Mouse (Mus musculus): ENCODE measurements around the gene Klhdc10.

The Klhdc10 gene

DNA sequence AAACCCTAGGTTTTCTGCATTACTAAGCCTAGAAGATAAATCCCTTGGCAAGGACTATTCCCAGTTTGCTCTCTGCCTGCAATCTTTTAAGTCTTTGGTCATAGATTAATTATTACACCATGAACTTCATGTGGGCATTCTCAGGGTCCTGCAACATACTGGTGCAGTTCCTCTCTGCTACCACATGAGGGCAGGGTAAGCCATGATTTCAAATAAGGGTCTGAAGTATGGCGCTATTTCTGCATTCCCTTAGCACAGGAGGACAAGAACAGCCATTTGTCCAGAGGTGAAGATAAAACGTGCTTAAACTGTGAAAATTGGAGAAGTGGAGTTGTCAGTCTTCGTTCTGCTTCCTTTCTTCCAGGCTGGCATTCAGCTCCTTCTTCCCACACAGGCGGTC lies 1.8 kb downstream of the Klhdc10 start:
- DNase-seq: peak in 1 of 2 experiments; percentile 29

DNA sequence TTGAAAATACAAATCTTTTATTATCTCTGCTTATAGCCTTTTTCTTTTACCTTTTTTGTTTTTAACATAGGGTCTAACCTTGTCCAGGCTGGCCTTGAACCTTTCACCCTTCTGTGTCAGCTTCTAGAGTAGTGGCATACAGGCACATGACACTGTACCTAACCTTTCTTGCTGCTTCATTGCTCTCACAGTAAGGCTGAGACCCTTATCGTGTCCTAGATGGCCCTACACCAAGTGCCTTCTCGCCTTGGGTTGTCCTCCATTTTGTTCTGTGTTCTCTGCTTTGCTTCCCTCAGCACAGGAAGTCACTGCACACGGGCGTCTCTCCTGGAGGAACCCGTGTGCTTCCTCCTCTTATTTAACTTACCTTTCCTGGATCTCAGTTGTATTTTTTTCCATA lies 3.0 kb downstream of the Klhdc10 start:
- no peak for DNase-seq

- DNase-seq: no peak
These were observed 6.6 kb downstream of the Klhdc10 start for GRCm38 (mm10) chr6:30408276-30408675.

GRCm38 (mm10) chr6:30409399-30410093 lies 7.9 kb downstream of the Klhdc10 start:
- DNase-seq: no peak

- no peak for DNase-seq
These were observed 9.6 kb downstream of the Klhdc10 start for GRCm38 (mm10) chr6:30411311-30411710.

GRCm38 (mm10) chr6:30416126-30416525 lies 14.5 kb downstream of the Klhdc10 start:
- DNase-seq: no peak

GRCm38 (mm10) chr6:30416801-30417200 lies 15.1 kb downstream of the Klhdc10 start:
- no peak for DNase-seq

- DNase-seq: no peak
These were observed 31.0 kb downstream of the Klhdc10 start for GRCm38 (mm10) chr6:30432461-30433192.

DNA sequence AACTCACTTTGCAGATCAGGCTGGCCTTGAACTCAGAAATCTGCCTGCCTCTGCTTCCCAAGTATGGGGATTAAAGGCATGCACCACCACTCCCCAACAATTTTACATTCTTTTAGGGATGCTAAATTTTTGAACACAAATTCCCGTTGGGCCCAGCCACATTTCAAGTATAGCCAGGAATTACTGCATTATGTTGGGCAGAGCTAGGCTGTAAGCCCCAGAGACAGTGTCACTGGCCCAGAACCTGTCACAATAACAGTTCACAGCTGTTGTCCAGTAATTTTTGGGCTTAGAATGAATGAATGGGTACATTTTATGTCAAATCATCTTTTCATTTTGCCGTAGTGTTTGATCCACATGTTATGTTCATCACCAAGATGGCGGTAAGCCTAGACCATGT lies 34.8 kb downstream of the Klhdc10 start:
- no peak for DNase-seq

GRCm38 (mm10) chr6:30437054-30437453 lies 35.4 kb downstream of the Klhdc10 start:
- no peak for DNase-seq

GRCm38 (mm10) chr6:30439576-30439975 lies 37.9 kb downstream of the Klhdc10 start:
- no peak for DNase-seq

DNA sequence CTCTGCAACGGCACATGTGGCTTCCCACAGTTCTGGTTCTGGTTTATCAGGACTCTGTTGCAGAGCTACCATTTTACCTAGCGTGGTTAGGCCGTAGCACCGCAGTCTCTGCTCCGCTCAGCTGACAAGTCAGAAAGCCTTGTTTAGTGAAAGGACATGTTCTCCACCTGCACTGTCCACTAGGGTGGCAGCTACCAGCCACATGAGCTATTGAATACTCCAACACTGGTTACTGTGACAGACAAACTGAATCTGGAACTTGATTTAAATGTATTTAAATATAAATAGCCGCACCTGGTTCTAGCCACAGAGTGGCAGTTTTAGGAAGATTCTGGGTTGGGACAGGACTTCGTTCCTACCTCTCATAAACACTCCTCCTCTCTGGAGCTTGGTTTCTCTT lies 55.3 kb downstream of the Klhdc10 start:
- no peak for DNase-seq

- no peak for DNase-seq
These were observed 57.0 kb downstream of the Klhdc10 start for GRCm38 (mm10) chr6:30458626-30459025.

DNA sequence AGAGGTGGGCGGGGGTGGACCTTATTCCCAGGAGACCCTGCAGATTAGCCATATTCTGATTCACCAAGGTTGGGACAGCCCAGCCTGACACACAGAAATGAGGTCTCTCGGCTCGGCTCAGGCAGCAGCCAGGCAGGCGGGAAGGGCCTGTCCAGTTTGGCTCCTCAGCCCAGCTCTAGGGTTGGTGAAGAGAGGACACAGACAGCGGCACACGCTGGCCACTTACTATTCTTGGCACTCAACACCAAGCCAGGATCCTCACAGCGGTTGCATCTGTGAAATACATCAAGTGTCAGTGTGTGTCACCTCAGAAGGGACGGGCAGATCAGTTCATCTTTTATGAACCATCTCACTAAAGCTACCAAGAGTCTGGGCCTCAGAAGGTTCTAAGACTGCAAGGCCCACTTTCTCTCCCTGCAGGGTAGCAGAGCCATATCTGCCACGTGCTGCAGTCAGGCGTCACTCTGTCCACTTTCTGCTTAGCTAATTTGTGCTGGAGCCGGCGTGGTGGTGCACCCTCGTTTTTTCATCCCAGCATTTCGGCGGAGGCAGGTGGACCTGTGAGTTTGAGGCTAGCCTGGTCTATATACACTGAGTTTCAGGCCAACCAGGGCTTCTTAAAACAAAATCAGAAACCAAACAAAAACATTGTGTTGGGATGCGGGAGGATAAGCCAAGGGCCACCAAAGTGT lies 57.5 kb downstream of the Klhdc10 start:
- no peak for DNase-seq

DNA sequence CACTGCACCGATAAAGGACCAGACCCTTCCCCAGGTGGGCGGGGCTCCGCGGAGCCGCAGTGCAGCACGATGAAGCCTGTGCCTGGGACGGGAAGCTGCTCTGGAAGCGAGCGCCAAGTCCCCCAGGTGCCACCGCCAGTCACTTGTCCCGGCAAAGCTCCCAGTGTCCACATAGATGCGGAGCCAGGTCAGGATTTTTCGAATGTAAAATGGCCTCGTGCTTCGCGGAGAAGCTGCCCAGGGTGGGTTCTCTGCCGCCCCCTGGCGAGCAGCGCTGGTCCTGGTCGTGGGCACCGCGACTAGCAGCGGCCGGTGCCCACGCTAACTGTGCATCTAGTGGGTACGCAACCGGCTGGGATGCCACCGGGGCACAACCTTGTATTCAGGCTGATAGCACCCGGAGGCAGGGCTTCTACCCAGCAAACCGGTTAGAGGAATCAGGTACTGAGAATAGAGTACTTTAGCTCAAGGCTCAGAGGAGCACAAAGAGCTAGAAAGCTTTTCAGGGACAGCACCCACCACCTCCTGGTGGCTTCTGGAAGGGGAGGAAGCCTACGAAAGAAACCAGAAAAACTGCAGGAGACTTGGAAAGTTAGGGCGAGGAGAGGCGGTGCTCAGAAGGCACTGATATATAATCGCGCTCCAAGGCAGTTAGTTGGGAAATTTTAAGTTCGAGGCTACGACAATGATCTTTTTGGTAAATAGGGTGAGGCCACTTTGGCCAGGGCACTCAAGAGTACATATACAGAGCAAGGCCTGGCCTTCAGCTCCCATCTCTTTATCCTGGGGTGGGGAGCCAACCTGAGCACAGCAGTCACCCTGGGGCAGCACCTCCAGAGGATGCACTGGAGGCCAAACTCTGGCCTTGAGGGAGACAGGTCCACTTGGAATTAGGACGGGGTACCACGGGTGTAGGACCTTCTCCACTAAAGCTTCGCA lies 58.4 kb downstream of the Klhdc10 start:
- peak; percentile 21 to 39 for DNase-seq

DNA sequence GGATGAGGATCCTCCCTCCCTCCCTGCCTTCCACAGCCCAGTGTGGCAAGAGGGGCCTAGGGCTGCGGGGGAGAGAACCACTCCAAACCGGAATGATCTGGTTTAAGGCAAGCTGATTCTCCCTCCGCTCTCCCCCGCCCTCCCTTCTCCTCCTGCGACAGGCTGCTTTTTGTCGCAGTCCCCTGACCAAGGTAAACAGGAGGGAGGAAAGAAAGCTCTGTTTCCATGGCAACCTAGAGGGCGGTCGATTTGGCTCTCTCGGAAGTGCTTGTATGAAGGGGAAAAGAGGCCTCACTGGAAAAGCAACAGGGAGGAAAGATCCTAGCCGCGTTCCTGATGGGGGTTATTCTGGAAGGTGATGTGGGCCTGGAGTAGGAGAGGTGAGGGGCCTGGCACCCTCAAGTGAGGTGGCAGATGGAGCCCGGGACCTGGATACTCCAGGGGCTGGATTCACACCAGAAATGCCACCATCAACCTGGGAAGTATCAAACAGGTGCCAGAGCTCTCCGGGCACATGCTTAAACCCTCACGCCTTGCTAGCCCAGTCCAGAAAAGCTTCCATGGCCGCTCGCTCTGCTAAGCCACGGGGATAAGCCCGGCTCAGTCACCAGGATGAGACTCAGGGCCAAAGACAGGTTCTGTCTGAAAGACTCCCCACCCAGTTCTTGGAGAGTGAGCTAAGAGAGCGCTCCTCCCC lies 59.2 kb downstream of the Klhdc10 start:
- no peak for DNase-seq

DNA sequence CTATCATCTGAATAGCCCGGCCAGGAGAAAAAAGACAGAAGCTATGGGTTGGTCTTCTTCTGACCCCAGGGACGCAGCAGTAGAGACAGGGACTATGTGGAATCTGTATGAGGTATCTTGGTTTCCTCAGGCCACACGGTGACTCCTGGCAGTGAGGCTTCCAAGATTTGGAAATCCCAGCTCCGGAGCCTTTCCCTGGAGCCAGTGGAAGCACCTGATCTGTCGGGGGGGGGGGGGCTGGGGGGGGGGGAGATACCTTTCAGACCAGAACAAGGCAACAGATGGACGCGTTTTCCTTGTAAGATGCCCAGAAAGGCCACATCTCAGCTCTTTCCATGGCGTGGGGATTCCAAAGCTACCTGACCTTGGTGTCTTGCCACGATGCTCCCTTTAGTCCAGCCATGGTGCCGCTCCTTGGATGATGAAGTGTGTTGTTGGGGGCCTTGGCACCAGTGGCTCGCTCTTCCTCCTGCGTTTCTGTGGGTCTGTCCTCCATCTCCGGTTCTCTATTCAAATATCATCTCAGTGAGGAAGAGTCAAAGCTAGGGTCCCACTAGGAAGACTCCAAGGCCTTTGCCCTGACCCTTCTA lies 60.2 kb downstream of the Klhdc10 start:
- DNase-seq: no peak

DNA sequence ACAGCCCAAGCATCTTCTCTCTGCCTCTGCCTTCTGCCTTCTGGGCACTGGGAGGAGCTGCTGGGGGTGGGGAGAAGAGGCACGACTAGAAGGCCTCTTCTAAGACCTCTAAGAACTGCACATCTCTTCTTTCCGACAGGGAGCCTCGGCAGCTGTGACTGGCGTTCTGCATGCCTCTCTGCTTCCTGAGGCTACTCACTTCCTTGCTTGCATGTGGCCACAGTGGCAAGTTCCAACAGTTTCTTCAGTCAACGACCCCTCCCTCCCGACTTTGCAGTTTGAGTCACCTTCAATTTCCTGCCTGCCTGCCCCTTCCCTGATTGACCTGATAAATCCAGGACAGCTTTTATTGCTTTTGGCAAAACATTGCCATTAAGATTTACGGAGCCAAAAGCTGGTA lies 61.2 kb downstream of the Klhdc10 start:
- no peak for DNase-seq

- no peak for DNase-seq
These were observed 63.9 kb downstream of the Klhdc10 start for GRCm38 (mm10) chr6:30465586-30465985.

- DNase-seq: no peak
These were observed 66.4 kb downstream of the Klhdc10 start for GRCm38 (mm10) chr6:30468058-30468457.

DNA sequence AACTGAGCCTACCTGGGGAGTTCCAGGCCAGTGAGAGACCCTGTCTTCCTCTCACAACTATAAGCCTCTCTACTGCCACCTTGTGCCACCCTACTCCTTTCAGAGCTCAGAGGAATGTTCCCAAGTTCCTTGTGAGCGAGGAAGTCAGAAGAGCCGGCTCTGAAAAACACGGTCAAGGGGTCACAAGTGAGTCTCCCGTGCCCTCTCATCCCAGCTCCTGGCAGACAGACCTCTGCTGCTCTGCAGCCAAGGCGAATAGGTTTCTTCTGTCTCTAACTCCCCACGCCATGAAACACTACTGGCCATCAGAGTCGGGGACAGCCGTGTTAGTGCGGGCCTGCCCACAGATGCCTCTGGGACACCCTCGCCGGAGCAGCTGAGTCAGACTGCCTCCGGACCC lies 67.0 kb downstream of the Klhdc10 start:
- no peak for DNase-seq

GRCm38 (mm10) chr6:30469370-30469769 lies 67.7 kb downstream of the Klhdc10 start:
- DNase-seq: no peak

Data from thymus, adult 18-20 months (tissue).